Comparison of ENCODE assay signal across 25 mouse cellular contexts in genomic region chr9:45719997-45720396, GRCm38 (mm10).
"Had no signal": no experiment of that assay in that cellular context is flagged by ENCODE, and none has a peak within 500 bp of the region (broad histone marks: within the 10 kb centered on the region; RNA-seq: fewer than 3 reads in every experiment).

No protein-coding gene starts in this region.

- H3K4me1 ChIP-seq: heart, embryonic 13.5 days; heart, embryonic 15.5 days; kidney, embryonic 15.5 days; limb, embryonic 12.5 days had no signal

- DNase-seq: forebrain, postnatal 0 days; gastrocnemius, postnatal 14 days; gastrocnemius, postnatal 36 days; heart, adult 11 months; heart, adult 2 months; heart, postnatal 14 days; heart, postnatal 36 days; kidney, adult 11 months; kidney, adult 2 months; kidney, adult 9 months; kidney, postnatal 14 days; kidney, postnatal 36 days; layer of hippocampus, adult 9-11 months; liver had no signal

- H3K27me3 ChIP-seq: heart, embryonic 13.5 days; kidney, embryonic 15.5 days had no signal

- H3K9me3 ChIP-seq: heart, embryonic 13.5 days; heart, embryonic 15.5 days; kidney, embryonic 15.5 days; limb, embryonic 10.5 days; limb, embryonic 12.5 days had no signal

- H3K4me2 ChIP-seq: heart, embryonic 11.5 days; heart, embryonic 13.5 days; heart, embryonic 15.5 days; kidney, embryonic 15.5 days; limb, embryonic 12.5 days; liver, embryonic 11.5 days had no signal

- H3K4me3 ChIP-seq: heart, adult 2 months; heart, embryonic 13.5 days; heart, embryonic 15.5 days; kidney, embryonic 15.5 days; left cerebral cortex, adult 2 months; limb, embryonic 10.5 days; limb, embryonic 12.5 days had no signal

- ATAC-seq: forebrain, postnatal 0 days; hindbrain, embryonic 16.5 days; intestine, embryonic 16.5 days had no signal

- H3K27ac ChIP-seq: heart, adult 2 months; heart, embryonic 13.5 days; heart, embryonic 15.5 days; kidney, embryonic 15.5 days; kidney, postnatal 0 days; left cerebral cortex, adult 2 months; limb, embryonic 10.5 days; limb, embryonic 12.5 days had no signal

- H3K9ac ChIP-seq: forebrain, postnatal 0 days; heart, embryonic 13.5 days; heart, embryonic 15.5 days; kidney, embryonic 15.5 days; limb, embryonic 12.5 days had no signal

- H3K36me3 ChIP-seq: heart, embryonic 13.5 days; heart, embryonic 15.5 days; kidney, embryonic 15.5 days; limb, embryonic 10.5 days; limb, embryonic 12.5 days had no signal
